Mouse (Mus musculus): Measurements from ENCODE around the gene Ppih. TPM values are rescaled to one million over a fixed set of nuclear protein-coding genes. Genes with fewer than 3 reads are reported as not detected.

The Ppih gene
- total RNA-seq, 2 experiments from 2014 or later = 9.4 to 12.2 TPM

Other genes starting within 250 kb of the Ppih start
- 10 to 100 TPM in 1 of 2 experiments, 1 to 10 TPM in 1; 9.5 to 12.7 TPM for gene Slc2a1, start 211.8 kb downstream of the Ppih start, total RNA-seq (2021)
- gene Zfp691, start 146.4 kb downstream of the Ppih start, total RNA-seq (2021) = 10 to 100 TPM; 20.0 to 21.5 TPM
- under 1 TPM in 1 of 2 experiments, not detected in 1; 0.11 TPM for gene Ermap, start 130.5 kb downstream of the Ppih start, total RNA-seq (2021)
- gene Svbp, start 125.2 kb downstream of the Ppih start, total RNA-seq (2021) = 10 to 100 TPM; 19.0 to 19.6 TPM
- not detected for gene Tmem269, start 102.3 kb downstream of the Ppih start, total RNA-seq (2021)
- 10 to 100 TPM; 22.2 to 24.5 TPM for gene AU022252, start 87.8 kb downstream of the Ppih start, total RNA-seq (2021)
- gene P3h1, start 87.6 kb downstream of the Ppih start, total RNA-seq (2021) = 10 to 100 TPM; 13.3 to 15.1 TPM
- gene Cldn19, start 65.1 kb downstream of the Ppih start, total RNA-seq (2021) = not detected
- gene Ybx1, start 25.9 kb downstream of the Ppih start, total RNA-seq (2021) = 100 to 1,000 TPM; 786 to 814 TPM
- gene Ccdc30, start 95.0 kb upstream of the Ppih start, total RNA-seq (2021) = under 1 TPM in 1 of 2 experiments, not detected in 1; 0.36 TPM
- 10 to 100 TPM in 1 of 2 experiments, 1 to 10 TPM in 1; 9.6 to 12.7 TPM for gene Ppcs, start 101.9 kb upstream of the Ppih start, total RNA-seq (2021)
- gene Zmynd12, start 102.3 kb upstream of the Ppih start, total RNA-seq (2021) = not detected
- gene Rimkla, start 172.1 kb upstream of the Ppih start, total RNA-seq (2021) = under 1 TPM; 0.33 to 0.56 TPM
- gene Foxj3, start 216.5 kb upstream of the Ppih start, total RNA-seq (2021) = 10 to 100 TPM; 30.0 to 31.3 TPM
- gene Frg2f1, start 219.0 kb upstream of the Ppih start, total RNA-seq (2021) = 1 to 10 TPM; 4.7 to 5.1 TPM